Mouse (Mus musculus): ENCODE measurements around the gene Ropn1.

Ropn1 gene

DNA sequence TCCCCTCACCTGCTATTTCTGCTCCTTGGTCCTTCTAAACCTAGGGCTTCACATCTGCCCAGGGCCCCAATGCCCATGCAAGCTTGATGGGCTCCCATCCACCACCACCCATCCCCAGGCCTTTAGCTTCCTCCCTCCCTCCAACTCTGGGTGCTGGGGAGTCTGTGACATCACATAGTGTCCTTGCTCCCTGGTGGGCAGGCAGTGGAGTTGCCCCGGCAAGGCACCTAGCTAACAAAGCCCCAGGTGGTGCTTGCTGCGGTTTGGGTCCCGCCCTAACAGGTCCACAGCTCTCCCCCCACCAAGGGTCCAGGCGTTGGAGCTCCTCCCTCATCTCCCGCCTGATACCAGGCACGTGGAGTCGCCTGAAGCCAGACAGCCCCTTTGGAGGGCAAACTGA is at the start of gene Ropn1:
Gene Ropn1 (plus strand): TSS at position 301 of the 400 bp plus-strand sequence.
- DNase-seq = no peak

DNA sequence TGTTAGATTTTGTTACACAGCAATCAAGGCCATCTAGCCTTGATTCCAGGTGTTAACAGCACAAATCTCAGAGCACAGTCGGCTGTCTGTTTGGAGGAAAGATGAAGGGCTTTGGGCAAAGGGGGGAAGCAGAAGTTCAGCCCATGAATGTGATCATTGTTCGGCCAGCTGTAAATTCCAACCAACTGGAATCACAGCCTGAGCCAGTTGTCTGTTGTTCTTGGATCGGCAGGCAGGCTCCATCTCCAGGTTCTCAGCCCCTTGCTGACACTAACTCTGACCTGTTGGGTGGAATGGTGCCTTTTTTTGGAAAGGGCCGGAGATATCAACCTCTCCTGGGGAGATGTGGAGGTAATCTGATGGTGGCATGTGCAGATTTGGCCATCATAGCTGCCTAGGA is 47.8 kb upstream of the Ropn1 start:
- DNase-seq = no peak

DNA sequence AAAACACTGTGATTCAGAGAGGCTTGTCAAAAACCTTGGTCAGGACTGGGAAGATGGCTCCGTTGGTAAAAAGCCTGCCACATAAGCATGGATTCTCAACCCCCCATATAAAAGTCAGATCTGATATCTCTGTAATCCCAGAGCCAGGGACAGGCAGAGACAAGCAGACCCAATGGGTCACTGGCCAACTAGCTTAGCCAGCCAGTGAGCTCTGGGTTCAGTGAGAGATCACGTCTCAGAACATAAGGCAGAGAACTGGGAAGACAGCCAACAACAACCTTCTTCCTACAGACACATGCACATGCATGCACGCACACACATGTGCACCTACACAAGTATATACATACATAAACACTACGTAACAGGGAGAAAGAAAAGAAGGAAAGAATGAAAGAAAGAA is 46.6 kb upstream of the Ropn1 start:
- no peak for DNase-seq

DNA sequence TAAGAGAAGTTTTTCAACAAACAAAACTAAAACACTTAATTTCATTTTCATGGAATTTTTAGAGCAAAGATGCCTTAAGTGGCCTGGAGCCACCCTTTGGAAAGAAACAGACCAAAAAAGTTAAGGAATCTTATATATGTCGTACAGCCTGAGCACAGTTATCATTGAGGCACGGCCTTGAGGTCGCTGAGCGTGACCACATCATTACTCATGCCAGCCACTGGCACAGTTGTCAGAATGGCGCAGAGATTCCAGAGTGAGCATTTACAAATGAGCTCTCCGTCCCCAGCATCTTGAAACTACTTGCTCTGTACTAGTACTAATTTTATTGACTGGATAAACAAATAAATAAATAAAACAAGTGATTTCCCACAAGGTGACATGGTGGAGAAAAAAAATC is 45.9 kb upstream of the Ropn1 start:
- DNase-seq = no peak

DNA sequence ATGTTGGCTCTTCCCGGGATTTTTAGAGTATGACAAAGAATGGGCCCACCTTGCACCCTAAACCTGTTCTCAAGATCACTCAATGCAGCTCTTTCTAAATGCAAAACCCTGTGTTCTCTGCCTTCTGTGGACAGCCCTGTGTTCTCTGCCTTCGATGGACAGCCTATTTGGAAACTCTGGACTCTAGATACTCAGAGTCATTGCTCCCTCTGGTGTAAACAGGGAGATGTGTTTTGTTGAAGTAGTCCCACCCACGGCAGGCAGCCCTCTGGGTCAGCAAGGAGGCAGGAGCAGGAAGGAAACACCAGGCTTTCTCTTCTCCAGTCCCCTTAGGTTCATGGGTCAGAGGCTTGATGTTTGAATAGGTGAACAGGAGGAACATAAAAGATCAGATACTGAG is 44.0 kb upstream of the Ropn1 start:
- DNase-seq = peak; percentile 28

DNA sequence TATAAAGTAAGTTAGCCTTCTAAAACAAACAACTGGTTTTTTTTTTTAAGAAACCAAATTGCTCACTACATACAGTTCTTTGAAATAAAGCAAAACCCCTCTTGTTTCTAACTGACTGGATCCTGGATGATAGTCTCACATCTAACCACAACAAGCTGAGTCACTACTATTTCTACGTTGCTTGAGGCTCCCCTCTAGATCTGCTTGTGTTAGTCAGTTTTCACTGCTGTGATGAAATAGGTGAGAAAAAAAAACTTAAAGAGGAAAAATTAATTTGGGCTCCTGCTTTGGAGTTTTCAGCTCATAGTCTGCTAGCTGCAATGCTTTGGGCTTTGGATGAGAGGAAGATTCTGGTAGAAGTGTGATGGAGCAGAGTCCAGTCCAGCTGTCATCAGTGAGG is 39.6 kb upstream of the Ropn1 start:
- no peak for DNase-seq

DNA sequence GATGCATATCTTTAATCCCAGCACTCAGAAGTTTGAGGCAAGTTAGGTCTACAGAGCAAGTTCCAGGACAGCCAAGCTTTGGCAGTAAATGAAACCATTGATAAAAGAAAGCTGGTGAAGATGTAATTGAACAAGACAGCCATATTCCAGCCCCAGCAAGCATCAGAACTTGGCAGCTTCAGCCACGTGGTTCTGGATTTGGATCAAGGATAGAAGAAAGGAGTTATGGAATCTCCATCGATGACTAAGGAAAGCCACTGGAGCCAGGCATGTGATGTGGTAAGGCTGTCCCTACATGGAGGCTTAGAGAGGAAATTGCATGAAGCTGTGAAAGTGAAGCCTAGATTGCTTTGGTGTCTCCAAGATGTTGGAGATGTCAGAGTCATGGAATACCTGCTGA is 35.7 kb upstream of the Ropn1 start:
- no peak for DNase-seq

DNA sequence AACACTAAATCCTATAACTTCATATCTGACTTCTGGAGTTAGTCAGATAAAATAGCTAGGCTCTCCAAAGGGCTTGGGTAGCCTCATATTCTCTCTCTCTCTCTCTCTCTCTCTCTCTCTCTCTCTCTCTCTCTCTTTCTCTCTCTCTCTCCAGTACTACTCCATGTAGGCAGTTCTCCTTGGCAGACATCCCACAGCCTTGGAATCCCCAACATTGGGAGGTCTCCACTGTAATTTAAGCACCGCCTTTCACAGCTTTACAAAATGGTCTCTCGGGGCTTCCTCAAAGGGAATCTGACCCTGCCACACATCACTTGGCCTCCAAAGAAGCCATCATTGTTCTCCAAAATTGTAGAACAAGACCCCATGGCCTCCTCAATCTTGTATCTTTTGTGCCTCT is 22.1 kb upstream of the Ropn1 start:
- no peak for DNase-seq

DNA sequence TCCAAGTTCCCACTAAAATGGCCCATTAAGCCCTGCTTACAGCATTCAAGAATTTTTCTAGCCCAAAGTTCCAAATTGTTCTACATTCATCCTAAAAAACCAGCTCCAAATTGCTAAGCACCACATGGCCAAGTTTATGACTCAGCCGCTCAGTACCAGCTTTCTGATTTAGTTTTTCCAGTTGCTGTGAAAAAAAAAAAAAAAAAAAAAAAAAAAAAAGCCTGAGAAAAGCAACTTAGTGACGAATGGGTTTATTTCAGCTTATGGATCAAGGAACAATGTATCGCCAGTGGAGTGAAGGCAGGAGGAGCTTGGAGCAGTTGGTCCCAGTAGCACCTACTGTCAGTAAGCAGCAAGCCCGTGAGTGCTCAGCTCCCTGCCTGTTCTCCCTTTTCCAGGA is 21.3 kb upstream of the Ropn1 start:
- DNase-seq = no peak

DNA sequence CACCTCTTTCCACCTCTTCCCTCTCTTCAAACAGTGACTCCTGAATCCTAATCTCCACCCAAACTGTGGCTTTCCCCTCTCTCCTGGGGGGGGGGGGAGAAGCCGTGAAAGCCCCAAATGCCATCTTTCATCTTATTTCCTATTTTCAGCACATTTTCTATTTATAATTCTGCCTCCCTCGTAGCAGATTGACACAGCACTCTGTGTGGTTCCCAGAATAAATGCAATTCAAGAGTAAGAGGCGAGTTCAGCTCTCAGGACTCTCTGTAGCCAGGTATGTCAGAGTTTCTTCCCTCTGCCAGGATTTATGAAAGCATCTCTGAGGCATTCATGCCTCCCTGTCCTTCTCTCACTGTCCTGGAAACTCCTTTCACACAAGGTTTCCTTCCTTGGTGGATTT is 14.2 kb upstream of the Ropn1 start:
- no peak for DNase-seq

DNA sequence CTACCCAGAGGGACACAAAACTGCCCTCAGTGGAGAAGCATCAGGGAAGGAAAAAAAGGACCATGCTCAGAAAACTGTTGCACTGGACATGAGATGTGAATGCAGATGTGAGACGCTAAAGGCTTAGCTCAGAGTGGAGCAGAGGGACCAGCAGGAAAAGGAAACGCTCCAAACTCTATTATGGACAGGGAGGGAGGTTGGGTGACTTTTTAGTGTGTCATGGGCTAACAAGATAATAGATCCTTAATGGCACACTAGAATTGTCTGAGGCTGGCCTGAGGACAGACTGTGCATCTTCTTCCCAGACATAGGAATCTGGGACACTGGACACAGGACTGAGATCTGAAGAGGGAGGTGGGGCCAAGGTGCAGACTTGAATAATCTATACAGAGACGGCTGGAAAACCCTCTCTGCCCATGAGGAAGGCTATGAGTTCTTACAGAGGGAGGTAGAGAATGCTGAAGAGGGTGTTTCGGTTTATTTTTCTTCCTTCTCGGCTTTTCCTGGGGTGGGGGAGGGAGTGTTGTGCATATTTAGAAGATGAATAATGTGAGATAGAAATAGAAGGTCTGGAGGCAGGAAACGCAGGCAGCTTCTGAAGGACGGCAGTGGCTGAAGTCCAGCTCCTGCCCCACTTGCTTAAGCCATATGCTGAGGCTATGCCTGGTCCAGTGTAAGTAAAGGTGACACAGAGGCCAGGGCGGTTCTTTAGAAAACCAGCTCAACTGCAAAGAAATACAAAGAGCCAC is 6.0 kb upstream of the Ropn1 start:
- no peak for DNase-seq

DNA sequence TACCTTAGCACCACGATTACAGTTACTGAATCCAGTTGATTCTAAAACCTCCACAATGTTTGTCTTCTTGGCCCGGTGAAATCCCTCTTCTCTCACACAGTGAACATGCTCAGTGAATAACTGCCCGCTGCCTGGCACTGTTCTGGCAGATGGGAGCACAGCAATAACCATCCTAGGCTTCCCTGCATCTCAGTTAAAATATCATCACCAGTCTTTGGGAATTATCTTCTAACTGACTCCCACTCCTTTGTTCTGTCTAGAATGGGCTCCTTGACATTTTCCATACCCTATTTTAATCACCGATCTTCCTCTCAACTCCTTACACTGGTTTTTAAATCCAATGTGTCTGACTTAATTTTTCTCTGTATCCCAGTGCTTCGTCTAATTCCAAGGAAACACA is 3.3 kb downstream of the Ropn1 start:
- DNase-seq = no peak

DNA sequence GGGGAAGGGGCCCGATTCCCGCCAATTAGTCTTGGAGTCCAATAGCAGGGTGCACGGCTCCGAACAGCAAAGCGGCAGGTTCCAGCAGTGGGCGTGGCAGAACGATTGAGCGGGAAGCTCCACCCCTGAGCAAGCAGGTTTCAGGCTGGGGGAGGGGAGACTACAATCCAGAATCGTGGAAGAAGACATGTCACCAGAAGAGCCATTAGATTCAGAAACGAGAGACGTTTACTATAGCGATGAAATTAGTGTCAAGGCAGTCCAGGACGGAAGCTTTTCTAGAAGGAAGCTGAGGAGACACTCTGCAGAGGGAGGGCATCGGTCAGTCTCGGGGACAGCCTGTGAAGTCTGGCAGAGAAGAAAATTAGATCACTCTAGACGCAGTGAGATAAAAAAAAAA is 7.8 kb downstream of the Ropn1 start:
- DNase-seq = peak; percentile 10

DNA sequence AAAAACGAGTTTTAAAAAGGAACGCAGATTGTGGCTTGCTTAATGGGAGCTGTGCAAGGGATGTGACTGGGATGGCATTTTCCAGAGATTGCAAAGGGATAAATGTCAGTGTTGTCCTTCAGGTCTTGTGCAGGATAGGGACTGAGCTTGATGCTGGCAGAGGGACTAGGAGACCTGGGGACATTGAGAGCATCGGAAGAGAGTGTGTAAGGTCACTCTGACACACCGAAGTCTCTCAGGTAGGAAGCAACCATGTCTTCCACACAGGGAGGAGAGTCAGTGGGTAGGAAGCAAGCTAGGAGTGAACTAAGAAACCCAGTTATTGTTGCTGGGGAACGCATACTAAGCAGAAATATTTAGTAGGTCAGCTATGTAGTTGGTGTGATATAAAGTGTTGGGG is 8.3 kb downstream of the Ropn1 start:
- DNase-seq = no peak

DNA sequence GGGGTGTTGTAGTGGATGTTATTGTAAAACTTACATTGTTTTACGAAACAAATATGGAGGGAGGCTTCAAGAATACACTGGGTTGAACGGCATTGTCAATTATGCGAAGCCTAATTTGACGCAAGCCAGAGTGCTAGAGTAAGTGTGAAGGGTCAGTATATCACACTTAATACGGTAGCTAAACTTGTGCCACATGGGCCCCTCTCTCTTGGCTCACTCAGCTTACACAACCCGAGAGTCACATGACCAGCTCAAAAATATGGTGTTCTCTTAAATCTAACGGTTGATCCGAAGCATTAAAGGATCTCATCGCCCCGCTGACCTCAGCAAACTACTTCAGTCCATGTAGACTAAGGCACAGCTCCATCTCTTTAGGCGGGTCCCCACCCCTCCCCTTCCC is 8.7 kb downstream of the Ropn1 start:
- DNase-seq = no peak

DNA sequence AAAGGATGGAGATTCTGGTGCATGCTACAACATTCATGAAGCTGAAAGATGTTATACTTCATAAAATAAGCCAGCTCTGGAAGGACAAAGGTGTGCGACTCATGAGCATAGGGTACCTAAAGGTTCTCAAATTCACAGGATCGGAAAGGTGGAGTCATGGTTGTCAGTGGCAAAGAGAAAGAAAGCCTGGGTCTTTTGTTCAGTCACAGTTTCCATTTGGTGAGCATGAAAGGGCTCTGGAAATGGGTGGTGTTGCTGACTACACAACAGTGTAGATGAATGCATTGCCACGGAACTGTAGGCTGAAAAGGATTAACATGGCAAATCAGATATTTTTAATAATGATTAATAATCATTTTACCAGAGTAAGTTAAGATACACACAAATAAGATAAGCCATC is 14.8 kb downstream of the Ropn1 start:
- no peak for DNase-seq

DNA sequence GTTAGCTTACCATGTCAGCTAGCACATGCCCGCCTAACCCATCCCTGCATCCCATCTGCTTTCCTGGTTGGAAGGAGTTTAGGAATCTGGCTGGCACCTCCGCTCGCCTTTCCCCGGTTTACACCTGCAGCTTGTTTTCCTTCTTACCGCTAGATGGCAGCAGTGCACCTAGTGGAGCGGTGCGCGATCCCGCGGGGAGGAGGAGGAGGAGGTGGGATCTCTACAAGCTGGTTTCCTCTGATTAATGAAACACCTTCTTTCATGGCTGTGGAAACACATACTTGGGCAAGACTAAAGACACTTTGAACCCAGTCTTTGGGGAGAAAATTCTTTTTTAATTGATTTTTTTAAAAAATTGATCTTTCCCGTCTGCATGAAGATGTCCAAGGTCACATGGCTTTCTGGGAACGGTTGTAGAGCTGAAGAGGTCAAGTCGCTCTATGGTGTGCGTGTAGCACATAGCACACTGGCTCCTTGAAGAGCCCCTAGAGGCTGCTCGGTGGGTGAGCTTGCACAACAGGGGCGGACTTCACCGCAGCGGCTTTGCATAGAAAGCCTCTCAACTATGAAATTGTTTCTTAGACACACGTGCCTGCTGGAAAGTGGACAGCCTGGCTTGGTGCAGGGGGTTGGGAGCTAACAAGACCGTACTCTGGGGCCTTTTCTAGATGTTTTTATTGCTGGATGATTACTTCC is 17.5 kb downstream of the Ropn1 start:
- DNase-seq = peak; percentile 67

DNA sequence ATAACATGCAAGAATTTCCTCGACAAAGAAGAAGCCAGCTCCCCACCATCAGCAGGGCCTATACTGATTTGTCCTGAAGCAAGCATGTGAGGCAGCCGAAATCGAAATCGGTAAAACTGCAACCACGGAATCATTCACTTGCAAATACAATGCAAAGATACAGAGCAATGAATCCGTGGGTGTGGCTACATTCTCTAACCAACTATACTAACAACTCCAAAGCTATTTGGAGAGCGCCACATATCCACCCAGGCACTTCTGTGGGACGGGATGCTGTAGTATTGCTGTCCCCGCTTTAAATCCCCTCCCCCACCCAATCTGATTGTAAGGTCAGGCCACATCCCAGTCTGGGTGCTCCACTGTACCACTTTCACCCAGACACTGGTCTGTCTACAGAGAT is 18.6 kb downstream of the Ropn1 start:
- no peak for DNase-seq

DNA sequence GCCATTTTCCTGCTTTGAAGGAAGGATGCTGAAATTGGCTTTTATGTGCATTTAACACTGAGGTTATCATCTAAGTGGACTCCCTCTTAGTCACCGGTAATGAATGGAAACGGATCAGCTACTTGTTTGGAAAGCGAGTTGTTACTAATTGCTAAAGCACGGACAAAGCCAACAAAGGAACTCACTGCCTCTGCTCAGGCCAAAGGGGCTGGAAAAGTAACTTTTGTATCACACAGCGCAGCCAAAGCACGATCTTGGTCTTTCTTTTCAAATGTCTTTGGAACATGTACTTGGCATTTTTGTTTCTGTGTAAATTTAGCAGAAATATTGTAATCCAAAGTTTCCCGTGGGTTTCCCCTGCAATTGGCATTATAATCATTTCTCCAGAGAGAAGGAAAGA is 22.2 kb downstream of the Ropn1 start:
- no peak for DNase-seq

DNA sequence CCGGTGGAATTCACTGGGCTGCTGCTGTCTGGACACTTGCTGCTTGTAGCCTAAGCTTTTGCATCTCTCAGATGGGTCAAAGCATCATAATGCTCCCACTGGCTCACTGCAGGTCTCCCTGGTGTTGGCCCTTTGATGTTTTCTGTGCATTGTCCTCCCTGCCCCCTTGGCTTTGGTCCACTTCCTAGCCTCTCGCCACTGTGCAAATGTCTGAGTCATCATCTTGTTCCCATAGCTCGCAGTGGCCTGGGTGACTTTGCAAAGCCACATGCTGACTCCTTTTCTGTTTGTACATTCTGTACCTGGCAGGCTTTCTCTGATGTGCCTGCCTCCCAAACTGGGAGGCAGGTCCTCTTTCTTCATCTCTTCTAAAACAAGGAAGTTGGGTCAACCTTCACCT is 23.1 kb downstream of the Ropn1 start:
- no peak for DNase-seq

DNA sequence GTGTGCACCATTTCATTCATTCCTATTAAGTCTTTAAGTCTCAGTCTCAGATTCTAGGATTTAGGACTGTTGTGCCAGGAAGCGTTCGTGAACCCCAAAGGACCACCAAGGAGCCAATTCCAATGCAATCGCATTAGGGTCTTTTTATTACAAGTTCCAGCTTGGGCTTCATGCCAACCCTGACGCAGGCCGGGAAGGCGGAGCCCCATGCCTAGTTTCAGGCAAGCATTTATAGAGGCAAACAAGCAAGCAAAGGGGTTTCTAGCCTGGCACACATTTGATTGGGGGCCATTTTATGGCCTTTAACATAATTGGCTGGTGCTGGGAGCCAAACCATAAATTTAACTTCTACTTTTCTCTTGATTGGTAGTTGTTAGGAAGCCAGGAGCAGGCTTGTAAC is 24.6 kb downstream of the Ropn1 start:
- DNase-seq = no peak

DNA sequence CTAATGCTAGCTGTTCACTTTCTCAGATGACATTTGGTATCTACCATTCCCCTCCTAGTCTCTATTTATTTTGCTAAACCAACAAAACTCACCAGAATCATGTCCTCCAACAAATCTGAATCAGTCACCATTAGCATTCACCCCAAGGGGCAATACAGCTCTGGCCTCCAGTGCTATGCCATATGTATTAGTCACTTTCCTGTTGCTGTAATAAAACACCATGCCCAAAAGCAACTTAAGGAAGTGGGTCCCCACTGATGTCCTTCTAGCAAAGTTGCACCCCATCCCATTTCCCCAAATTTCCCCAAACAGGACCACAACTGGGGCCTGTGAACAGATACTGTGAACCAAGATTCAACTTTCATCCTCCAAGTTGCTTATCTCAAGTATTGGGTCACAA is 32.1 kb downstream of the Ropn1 start:
- DNase-seq = no peak

DNA sequence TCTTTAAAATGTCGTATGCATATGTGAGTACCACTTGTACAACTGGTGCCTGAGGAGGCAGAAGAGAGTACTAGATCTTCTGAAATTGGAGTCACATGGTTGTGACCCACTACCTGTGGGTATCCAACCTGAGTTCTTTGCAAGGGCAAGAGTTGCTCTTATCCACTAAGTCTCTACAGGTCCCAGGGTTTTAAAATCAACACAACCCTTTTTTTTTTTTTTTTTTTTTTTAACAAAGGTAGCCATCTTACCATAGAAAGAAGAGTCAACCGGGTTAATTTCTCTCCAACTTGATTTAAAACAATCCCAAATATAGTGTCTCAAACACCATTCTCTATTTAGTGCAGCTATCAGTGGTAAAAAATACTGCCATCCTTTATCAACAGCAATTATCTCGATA is 40.2 kb downstream of the Ropn1 start:
- DNase-seq = no peak

DNA sequence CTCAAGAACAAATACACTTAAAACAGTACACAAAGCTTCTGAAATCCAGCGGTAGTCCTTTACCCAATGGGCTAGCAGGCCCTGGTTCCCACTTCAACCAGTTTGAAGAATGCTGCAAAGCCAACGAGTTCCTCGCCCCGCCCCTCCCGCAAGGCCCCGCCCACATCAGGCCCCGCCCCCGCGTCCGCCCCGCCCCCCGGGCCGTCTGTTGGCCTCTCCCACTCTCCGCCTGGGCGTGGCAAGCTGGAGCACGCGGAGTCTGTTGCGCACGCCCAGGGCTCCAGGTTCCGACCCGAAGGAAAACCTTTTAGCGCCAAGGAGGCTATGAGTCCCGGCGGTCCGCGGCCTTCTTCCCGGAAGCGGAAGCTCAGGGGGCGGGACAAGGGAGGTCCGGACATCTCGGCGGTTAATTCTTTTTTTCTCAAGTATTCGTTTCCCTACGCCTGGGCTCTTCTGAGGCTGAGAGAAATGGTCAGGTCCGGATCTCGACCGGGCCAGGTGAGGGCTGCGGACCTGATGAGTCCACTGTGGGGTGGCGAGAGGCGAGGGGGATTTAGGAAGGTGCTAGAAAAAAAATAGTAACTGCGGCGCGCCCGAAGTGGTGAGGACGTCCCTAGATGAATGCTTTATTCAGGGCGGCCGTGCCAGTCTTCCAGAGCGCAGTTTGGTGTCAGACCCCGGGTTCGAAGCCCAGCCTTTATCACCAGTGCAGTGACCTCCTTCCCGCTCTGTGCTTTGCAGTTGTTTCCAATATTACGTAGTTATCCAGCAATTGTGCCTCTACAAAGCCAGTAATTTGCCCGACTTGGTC is 40.8 kb downstream of the Ropn1 start, which contains the start of gene Ccdc14:
Gene Ccdc14 (plus strand): TSS at position 283 of the 811 bp plus-strand sequence.
- DNase-seq = peak; percentile 89

All from kidney, adult 18-20 months (tissue).